Mouse (Mus musculus): ENCODE results near the gene Aqp8.

GRCm38 (mm10) chr7:123462070-123462501, at the start of gene Aqp8:
- TF ChIP-seq CTCF (IDR thresholded peaks at IDR 0.05; ENCODE audit: insufficient read depth, low read length) = no peak
- TF ChIP-seq POLR2A (IDR thresholded peaks at IDR 0.05; ENCODE audit: borderline replicate concordance, extremely low read depth, low read depth, low read length) = no peak
